Mouse (Mus musculus): ENCODE data around the gene Tgm6. TPM values are rescaled to one million over a fixed set of nuclear protein-coding genes. Genes with fewer than 3 reads are reported as not detected.
A peak's percentile ranks its signal among the peaks of the same experiment; 100 is the strongest.

Gene Tgm6
- polyA plus RNA-seq, 1 experiment from 2014 or later = not detected

DNA sequence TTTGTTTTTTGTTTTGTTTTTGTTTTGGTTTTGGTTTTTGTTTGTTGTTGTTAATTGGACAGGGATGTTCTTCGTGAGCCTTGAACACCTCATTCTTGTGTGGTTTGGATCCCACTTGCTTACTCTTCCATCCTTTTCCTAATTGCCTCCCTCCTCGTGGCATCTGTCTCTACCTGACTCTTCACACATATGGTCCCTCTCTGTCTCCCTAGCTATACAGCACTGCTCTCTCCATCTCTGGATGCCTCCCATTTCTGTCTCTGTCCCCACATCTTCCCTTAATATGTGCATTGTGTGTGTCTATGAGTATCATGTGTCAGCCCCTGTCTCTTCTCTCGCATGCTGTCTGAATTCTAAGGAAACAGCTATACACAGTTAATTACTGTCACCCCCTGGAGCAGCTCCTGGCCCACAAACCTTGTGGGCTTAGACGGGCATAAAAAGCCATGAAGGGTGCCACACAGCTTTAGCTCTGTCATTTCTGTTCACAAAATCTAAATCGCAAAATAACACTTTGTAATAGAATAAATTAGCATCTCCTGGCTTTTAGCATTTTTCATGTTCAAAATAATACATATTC, 34.0 kb downstream of the Tgm6 start:
- ATAC-seq (ENCODE audit: insufficient read depth) = no peak
- H3K27ac ChIP-seq (replicated peaks) = no peak overlapping the region
- no peaks in the 10 kb centered on the region for H3K4me1 ChIP-seq (replicated peaks)
- no peaks in the 10 kb centered on the region for H3K36me3 ChIP-seq (replicated peaks)
- H3K4me3 ChIP-seq (replicated peaks) = no peak overlapping the region
- WGBS (ENCODE audit: insufficient replicate concordance) = 48% methylated on average over 5 of the region's 5 CpGs
- H3K4me2 ChIP-seq = no peak overlapping the region
- H3K27me3 ChIP-seq = no peaks in the 10 kb centered on the region
- H3K9ac ChIP-seq = no peak overlapping the region
- no peaks in the 10 kb centered on the region for H3K9me3 ChIP-seq (replicated peaks)

DNA sequence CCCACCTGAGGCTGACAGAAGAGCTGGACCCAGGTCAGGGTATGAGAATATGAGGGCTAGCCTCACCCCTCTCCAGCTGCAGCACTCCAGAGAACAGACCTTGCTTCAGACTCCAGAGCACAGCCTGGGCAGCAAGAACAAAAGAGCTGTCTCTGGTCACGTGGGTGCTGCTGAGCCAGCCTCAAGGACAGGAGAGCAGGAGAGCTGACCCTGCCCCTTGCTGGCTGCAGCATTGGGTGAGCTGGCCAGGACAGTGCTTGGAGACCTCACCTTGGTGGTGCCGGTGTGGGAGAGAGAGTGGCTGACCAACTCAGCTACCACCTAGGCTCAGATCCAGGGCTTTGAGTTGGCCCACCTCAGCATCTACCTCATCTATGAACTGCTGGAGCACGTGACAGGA, 43.0 kb downstream of the Tgm6 start:
- 62% methylated on average over 3 of the region's 3 CpGs for WGBS (ENCODE audit: insufficient replicate concordance)
- no peaks in the 10 kb centered on the region for H3K36me3 ChIP-seq (replicated peaks)
- ATAC-seq (ENCODE audit: insufficient read depth) = no peak

DNA sequence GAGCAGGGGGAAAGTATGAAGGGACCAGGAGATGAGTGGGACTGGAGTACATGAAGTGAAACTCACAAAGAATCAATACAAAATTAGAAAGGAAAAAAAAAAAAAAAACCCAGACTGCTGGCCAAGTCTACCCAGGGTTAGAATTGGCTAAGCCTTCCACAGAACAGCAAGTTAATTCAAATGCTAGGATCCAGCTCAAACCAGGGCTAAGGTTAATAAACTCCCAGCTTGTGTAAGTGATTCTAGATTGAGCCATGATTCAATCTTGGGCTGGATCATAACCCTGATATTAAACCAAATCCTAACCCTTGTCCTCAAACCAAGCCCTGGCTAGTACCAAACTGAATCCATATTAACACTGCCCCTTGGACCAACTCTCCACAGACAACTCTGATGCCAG, 43.6 kb downstream of the Tgm6 start:
- Histone ChIP-seq H3K9me3 (replicated peaks) (no peaks in the 10 kb centered on the region), H3K9ac (no peak overlapping the region), H3K4me1 (replicated peaks) (no peaks in the 10 kb centered on the region), H3K4me2 (no peak overlapping the region), H3K4me3 (replicated peaks) (no peak overlapping the region), H3K27ac (replicated peaks) (no peak overlapping the region), H3K36me3 (replicated peaks) (no peaks in the 10 kb centered on the region), H3K27me3 (no peaks in the 10 kb centered on the region)
- no peak for ATAC-seq (ENCODE audit: insufficient read depth)

More for the DNA sequence above, 43.0 kb downstream of the Tgm6 start:
- no peak overlapping the region for H3K4me2 ChIP-seq
- no peaks in the 10 kb centered on the region for H3K27me3 ChIP-seq
- H3K9me3 ChIP-seq (replicated peaks) = no peaks in the 10 kb centered on the region
- H3K9ac ChIP-seq = no peak overlapping the region
- no peak overlapping the region for H3K27ac ChIP-seq (replicated peaks)
- H3K4me3 ChIP-seq (replicated peaks) = no peak overlapping the region
- H3K4me1 ChIP-seq (replicated peaks) = no peaks in the 10 kb centered on the region

DNA sequence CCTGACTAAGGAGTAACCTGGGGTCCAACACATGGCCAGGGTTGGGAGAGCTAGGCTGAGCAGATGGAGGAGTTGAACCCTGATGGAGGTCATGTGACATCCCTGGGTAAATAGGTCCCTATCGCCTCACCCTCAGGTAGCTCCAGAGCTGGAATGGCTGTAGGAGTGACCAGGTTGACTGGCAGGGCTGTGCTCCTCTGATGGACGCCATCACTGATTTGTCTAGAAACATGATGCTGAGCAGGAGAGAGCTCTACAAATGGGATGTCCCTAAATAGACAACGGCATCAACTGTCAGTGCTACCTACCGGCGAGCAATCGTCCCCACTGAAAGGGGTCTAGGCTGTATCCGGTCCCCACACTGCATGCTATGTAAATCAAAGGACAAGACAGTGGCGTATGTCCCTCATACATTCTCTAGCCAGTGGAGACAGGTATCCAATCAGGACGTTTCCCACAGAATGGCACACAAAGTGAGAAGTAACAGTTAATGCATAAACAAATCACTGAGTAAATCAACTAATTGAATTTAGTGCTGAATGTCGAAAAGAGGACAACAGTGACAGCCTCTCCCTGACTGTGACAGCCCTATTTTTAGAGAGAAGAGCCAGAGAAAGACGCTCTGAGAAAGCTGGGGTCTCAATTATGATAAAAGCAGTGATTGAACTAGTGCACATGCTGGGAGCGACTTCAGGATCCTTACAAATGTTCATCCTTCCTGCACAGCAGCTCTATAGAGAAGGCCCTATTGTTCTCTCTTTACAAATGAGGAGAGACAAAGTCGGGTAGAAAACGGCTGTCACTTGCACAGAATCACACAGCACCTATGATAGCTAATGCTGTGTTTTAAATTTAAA, 45.2 kb downstream of the Tgm6 start:
- Histone ChIP-seq H3K4me1 (replicated peaks) (no peaks in the 10 kb centered on the region), H3K27ac (replicated peaks) (no peak overlapping the region), H3K4me3 (replicated peaks) (no peak overlapping the region), H3K36me3 (replicated peaks) (no peaks in the 10 kb centered on the region), H3K9me3 (replicated peaks) (no peaks in the 10 kb centered on the region), H3K27me3 (no peaks in the 10 kb centered on the region), H3K9ac (no peak overlapping the region), H3K4me2 (no peak overlapping the region)
- WGBS (ENCODE audit: insufficient replicate concordance) = 65% methylated on average over 14 of the region's 14 CpGs
- ATAC-seq (ENCODE audit: insufficient read depth) = no peak

DNA sequence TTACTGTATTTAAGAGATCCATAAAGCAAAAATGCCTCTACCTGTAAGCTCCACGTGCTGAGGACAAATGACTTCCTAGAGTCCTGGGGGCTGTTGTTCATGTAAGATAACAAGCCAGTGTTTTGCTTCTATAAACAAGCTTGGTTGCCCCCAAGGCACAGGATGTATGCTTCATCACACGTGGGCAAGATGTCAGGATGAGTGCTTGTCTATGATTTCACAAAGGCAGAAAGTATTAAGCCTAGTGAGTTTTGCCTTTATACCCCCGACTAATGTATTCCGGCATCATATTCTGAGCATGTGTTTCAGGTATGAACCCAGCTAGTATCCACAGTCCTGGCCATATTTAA, 45.8 kb downstream of the Tgm6 start:
- no peak for ATAC-seq (ENCODE audit: insufficient read depth)
- 50% methylated on average over 4 of the region's 4 CpGs for WGBS (ENCODE audit: insufficient replicate concordance)
- Histone ChIP-seq H3K4me3 (replicated peaks) (no peak overlapping the region), H3K9me3 (replicated peaks) (no peaks in the 10 kb centered on the region), H3K36me3 (replicated peaks) (no peaks in the 10 kb centered on the region), H3K27ac (replicated peaks) (no peak overlapping the region), H3K9ac (no peak overlapping the region), H3K27me3 (no peaks in the 10 kb centered on the region), H3K4me2 (no peak overlapping the region), H3K4me1 (replicated peaks) (no peaks in the 10 kb centered on the region)

DNA sequence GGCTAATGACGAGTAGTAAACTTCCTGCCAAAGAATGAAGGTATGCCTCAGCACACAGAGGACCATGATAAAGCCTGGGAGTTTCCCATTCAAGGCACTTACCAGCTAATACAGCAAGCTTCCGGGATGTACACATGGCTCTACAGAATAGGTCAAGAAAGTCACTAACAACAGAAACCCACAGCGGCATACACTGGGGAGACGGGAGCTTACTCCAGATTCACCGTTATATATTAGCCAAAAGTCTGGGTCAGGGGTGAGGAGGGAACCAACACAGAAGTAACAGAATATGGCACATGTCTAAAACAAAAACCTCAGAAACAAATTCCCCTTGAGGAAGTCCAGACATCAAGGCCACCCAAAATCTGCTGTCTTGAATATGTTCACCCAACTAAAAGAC, 50.5 kb downstream of the Tgm6 start:
- ATAC-seq (ENCODE audit: insufficient read depth) = no peak
- Histone ChIP-seq H3K4me3 (replicated peaks) (no peak overlapping the region), H3K36me3 (replicated peaks) (peaks cover 11% of the 10 kb centered on the region), H3K27me3 (no peaks in the 10 kb centered on the region), H3K4me2 (no peak overlapping the region), H3K4me1 (replicated peaks) (no peaks in the 10 kb centered on the region), H3K9ac (no peak overlapping the region), H3K27ac (replicated peaks) (no peak overlapping the region), H3K9me3 (replicated peaks) (no peaks in the 10 kb centered on the region)
- 67% methylated on average over 5 of the region's 5 CpGs for WGBS (ENCODE audit: insufficient replicate concordance)

DNA sequence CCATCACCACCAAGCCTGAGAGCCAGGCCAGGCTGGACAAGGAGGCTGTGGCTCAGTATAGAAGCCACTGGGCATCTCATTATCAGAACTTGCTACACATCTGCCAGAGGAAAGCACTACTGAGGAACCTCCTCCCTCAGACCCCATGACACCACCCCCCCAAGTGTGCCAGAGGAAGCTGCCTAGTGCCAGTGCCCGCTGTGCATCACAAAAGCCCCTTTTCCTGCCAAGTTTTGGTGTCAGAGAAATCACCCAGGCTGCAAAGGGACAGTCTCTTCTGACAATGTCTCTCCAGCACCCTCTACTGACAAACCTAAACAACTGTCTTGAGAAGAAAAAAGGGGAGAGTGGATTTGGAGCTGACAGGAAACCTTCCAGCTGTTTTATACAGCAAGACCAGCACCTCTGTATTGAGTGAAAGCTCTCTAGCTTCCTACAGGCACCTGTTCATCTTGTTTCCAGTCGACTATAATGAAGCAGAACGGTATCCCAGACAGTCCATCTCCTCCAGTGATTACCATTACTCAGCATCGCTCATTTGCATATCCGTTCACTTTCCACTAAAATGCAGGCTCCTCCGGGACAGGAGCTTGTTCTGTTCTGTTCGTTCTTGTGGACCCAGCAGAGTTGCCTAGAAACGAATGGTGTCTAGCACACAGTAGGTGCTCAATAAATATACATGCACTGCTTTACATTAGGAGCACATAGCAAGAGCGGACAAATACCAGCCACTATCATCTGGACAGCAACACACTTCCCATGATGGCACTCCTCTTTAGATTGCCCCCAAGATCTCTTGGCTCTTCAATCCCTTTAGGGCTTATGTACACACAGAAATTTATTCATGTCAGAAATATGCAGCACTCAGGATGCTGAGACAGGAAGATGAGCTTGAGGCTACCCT, 54.3 kb downstream of the Tgm6 start:
- Histone ChIP-seq H3K27me3 (no peaks in the 10 kb centered on the region), H3K4me1 (replicated peaks) (no peaks in the 10 kb centered on the region), H3K36me3 (replicated peaks) (peaks cover 43% of the 10 kb centered on the region), H3K4me3 (replicated peaks) (no peak overlapping the region), H3K9me3 (replicated peaks) (no peaks in the 10 kb centered on the region), H3K27ac (replicated peaks) (no peak overlapping the region), H3K9ac (no peak overlapping the region), H3K4me2 (no peak overlapping the region)
- WGBS (ENCODE audit: insufficient replicate concordance) = 67% methylated on average over 9 of the region's 9 CpGs
- no peak for ATAC-seq (ENCODE audit: insufficient read depth)

DNA sequence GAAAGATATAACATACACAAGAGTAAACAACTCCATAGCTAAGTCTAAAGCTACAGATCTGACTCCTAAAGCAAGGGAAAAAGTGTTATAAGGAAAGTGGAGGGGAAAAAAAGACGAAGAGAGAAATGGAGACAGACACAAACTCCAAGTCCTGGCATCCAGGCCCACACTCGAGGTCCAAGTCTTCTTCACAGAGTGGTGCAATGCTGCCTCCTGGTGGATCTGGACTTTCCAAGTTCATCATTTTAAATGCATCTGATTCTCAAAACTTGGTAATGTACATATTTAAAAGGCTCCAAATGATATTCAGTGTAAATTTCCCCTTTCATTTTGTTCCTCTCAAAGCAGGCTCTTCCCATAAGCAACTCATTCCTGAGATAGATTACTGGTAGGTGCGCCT, 55.6 kb downstream of the Tgm6 start:
- H3K4me3 ChIP-seq (replicated peaks) = no peak overlapping the region
- no peaks in the 10 kb centered on the region for H3K9me3 ChIP-seq (replicated peaks)
- H3K9ac ChIP-seq = no peak overlapping the region
- no peak overlapping the region for H3K27ac ChIP-seq (replicated peaks)
- no peak overlapping the region for H3K4me2 ChIP-seq
- H3K4me1 ChIP-seq (replicated peaks) = 0 out of 2 replicates have a peak, but pooled peaks cover 2% of the 10 kb centered on the region
- WGBS (ENCODE audit: insufficient replicate concordance) = 51% methylated on average over 3 of the region's 3 CpGs
- ATAC-seq (ENCODE audit: insufficient read depth) = no peak
- peaks cover 56% of the 10 kb centered on the region for H3K36me3 ChIP-seq (replicated peaks)
- no peaks in the 10 kb centered on the region for H3K27me3 ChIP-seq

DNA sequence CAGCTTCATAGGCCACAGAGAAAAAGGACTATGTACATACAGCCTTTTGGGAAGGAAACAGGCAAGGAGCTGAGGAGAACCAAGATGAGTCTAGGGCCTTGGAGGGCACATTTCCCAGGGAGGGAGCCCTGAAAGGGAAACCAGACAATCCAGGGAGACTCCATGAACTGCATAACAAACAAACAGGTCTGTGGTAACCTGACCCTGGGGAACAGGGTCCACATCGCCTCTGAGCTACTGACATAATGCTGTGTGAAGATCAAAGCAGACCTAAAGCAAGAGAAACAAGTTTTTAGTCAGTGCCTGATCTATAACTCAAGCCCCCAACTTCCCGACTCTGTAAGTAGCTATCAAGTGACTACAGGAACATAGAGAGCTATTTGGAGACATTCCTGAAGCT, 59.5 kb downstream of the Tgm6 start:
- H3K4me3 ChIP-seq (replicated peaks) = no peak overlapping the region
- no peaks in the 10 kb centered on the region for H3K27me3 ChIP-seq
- H3K4me2 ChIP-seq = no peak overlapping the region
- H3K9me3 ChIP-seq (replicated peaks) = no peaks in the 10 kb centered on the region
- H3K36me3 ChIP-seq (replicated peaks) = peaks cover 91% of the 10 kb centered on the region
- peaks cover 7% of the 10 kb centered on the region for H3K4me1 ChIP-seq (replicated peaks)
- no peak for ATAC-seq (ENCODE audit: insufficient read depth)
- H3K27ac ChIP-seq (replicated peaks) = no peak overlapping the region
- WGBS (ENCODE audit: insufficient replicate concordance) = 66% methylated on average over 2 of the region's 2 CpGs
- H3K9ac ChIP-seq = no peak overlapping the region

DNA sequence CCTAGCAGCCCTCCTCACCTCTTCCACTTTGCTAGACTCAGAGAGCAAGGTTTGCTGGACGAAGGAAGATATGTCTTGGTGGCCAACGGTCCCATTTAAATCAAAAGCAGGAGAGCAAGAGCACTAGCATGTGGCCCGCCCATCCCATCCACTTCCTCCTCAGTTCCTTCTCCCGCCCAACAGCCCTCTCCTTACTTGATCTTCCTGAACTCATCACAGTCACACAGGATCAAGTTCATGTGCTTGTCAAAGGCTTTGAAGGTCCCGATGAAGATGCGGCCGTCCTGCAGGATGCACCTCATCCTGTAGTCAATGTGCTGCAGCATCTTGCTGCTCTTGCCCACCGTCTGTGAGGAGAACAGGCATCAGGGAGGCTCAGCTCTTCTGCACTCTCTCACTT, 64.6 kb downstream of the Tgm6 start:
- Histone ChIP-seq H3K9ac (0 out of 2 replicates have a peak overlapping the region, but pooled peaks have one; percentile 97), H3K4me1 (replicated peaks) (peaks cover 28% of the 10 kb centered on the region), H3K27me3 (no peaks in the 10 kb centered on the region), H3K9me3 (replicated peaks) (no peaks in the 10 kb centered on the region), H3K4me2 (peak overlapping the region; percentile 96), H3K27ac (replicated peaks) (no peak overlapping the region), H3K4me3 (replicated peaks) (peak overlapping the region; percentile 90), H3K36me3 (replicated peaks) (peaks cover 55% of the 10 kb centered on the region)
- no peak for ATAC-seq (ENCODE audit: insufficient read depth)
- WGBS (ENCODE audit: insufficient replicate concordance) = 53% methylated on average over 8 of the region's 8 CpGs

DNA sequence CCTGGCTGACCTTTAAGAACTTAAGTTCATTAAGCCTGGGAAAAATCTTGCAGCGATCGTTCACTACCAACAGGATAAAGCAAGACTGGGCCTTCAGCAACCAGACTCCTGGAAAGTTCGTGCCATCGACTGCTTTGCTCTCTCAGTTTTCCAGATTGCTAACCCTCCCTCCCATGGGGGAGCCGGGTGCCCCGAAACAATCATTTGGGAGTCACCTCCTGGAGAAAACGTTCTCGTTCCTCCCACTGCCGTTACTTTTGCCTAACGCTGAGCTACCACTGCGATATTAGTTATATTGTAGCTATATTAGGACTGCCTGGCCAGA, 66.1 kb downstream of the Tgm6 start:
- H3K4me1 ChIP-seq (replicated peaks) = peaks cover 25% of the 10 kb centered on the region
- H3K27me3 ChIP-seq = no peaks in the 10 kb centered on the region
- under 1% methylated on average over 11 of the region's 11 CpGs for WGBS (ENCODE audit: insufficient replicate concordance)
- peaks cover 40% of the 10 kb centered on the region for H3K36me3 ChIP-seq (replicated peaks)
- H3K4me3 ChIP-seq (replicated peaks) = peak overlapping the region; percentile 90
- peak overlapping the region; percentile 86 for H3K27ac ChIP-seq (replicated peaks)
- H3K9ac ChIP-seq = peak overlapping the region; percentile 97
- peak overlapping the region; percentile 96 for H3K4me2 ChIP-seq
- peak; percentile 12; the same call in 1 of the 2 replicates for ATAC-seq (ENCODE audit: insufficient read depth)
- no peaks in the 10 kb centered on the region for H3K9me3 ChIP-seq (replicated peaks)

All from liver, embryonic 15.5 days (tissue).